Mouse (Mus musculus) liver, adult 2 months (tissue): ENCODE results near the gene Mgmt.

Source experiments
- CTCF ChIP-seq: fragments of 200-500 bp; IDR thresholded peaks from 2 replicates; pipeline ENCODE4 v1.5.1; 2011; ENCODE audit warnings: low read depth, low read length, control low read depth
- POLR2A ChIP-seq: fragments of 200-500 bp; IDR thresholded peaks from 2 replicates; pipeline ENCODE4 v1.6.1; 2011; ENCODE audit warnings: low read length, control low read depth; ENCODE audit not compliant: insufficient read depth; ENCODE audit errors: extremely low read depth

- TF ChIP-seq CTCF (no peak), POLR2A (no peak)
Observed at GRCm38 (mm10) chr7:136912901-136913300, 18.5 kb downstream of the Mgmt start.
